Mouse (Mus musculus): ENCODE data around the gene Rab5b. TPM values are rescaled to one million over a fixed set of nuclear protein-coding genes. Genes with fewer than 3 reads are reported as not detected.

Rab5b gene
- polyA plus RNA-seq (2021; fragmentation: Nextera tagmentation): 50.2 and 54.3 TPM in 2 replicates
- long read RNA-seq, experiment 1, transcript Rab5b-201 (6 exons, 3,180 nt): major isoform, 17 of 39 reads
- long read RNA-seq, experiment 1, partial matches to known transcripts: 2 of 39 reads
- long read RNA-seq, experiment 1, other reads (novel, unspliced or antisense): 20 of 39 reads
- long read RNA-seq, experiment 2, transcript Rab5b-201 (6 exons, 3,180 nt): major isoform, 333 of 485 reads
- long read RNA-seq, experiment 2, transcript Rab5b-202 (4 exons, 1,629 nt): minor isoform, 12 of 485 reads
- long read RNA-seq, experiment 2, partial matches to known transcripts: 40 of 485 reads
- long read RNA-seq, experiment 2, other reads (novel, unspliced or antisense): 100 of 485 reads

DNA sequence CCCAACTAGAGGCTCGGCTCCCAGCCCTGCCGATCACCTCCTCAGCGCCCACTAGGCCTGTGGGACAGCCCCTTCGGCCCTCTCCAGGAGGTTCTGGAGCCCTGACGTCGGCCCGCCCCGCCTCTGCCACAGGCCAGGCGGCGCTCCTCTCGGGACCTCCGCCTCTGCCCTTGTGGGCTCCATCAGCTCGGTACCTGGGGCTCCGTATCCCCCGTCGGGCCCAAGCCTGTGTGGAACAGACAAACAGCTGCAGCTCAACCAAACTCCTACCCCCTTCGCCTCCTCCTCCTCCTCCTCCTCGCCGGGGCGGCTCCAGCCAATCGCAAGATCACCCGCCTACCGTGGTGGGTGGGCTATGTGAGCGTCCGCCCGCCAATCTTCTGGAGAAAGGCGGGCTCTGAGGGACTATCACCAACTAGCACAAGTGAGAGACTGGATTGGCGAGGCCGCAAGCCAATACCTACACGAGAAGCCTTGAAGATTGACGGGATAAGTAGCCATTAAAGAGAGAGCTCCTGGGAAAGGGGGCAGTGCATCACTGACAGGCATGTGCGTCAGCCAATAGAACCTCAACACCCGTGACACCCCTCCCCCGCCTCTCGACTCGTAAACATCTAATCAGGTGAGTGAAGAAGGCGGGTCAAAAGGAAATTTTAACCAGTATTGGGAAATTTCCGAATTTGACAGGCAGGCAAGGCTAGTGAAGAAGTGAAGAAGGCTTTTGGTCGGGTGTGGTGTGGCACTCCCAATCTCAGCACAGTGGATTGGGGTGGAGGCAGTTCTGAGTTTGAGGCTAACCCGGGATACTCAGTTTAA is at the start of gene Rab5b:
TSS of gene Rab5b (minus strand) at position 273 of the 816 bp plus-strand sequence.

DNA sequence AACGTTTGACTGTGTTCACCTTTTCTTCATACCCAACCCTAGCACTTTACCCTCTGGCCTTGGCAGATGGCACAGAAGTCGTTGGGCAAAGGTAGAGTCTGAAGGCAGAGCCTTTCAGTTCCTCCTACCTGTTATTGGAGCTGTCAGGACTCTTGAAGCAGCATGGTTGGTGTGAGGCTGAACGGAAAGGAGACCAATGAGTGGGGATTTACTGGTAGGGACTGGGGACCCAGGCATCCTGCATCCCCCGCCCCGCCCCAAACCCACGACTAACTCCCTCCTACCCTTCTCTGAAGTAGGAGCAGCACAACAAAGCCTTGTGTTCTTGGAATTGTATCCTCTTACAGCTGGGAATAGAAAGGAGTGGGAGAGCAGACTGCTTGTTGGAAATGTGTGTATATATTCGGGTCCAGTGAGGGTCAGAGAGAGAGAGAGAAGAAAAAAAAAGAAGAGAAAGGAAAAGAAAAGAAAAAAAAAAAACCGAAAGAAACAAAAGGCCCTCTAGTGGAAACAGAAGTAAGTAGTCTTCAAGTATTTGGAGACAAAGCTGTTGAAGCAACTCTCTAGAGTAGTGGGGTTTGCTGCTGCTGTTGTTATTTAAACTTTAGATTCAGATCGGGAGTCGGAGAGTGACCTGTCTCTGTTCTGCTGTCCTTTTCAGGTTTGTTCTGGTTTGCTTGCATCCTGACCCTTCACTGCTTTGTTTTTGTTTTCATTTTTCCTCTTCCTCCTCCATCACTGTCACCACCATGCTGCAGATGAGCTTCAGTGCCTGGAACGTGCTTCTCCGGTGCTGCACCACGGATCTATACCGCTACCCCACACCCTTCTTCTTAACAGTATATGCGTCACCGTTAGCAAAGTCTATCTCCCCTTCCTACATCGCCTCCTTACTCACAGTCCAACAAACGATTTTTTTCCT is 48.9 kb upstream of the Rab5b start, which contains the start of gene Dgka:
TSS of gene Dgka (minus strand) at position 176 of the 922 bp plus-strand sequence.

DNA sequence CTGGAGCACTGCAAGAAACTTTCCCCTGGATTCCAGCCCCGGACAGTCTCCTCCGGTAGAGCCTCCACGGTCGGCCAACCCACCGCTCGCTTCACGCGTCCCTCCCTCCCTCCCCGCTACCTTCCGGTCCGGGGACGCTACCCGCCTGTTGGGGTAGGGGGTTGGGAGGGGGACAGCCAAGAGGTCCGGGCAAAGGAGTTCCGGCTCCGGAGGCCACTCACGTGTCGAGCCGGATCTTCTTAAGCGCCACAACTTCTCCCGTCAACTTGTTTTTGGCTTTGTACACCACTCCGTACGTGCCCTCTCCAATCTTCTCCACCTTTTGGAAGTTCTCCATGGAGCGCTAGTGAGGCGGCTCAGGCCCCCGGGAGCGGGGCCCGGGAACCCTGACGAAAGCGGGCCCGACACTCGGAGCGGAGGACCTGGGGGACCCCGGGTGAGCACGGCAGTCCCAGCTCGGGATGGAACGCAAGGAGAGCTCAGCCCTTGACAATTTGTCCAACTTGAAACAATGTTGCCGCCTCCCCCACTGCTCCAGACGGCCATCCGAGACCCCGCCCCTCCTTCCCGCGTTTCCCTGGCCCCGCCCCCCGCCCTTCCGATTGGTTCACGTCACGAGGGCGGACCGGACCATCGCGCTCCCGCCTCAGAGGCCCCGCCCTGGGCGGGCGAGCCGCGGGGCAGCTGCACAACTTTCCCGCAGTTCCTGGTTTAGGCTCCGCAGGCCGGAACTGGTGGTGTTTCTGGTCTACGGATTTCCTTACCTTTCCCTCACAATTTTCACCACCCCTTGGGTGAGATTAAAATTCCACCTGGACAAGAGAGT is 8.6 kb upstream of the Rab5b start, which contains the start of gene Cdk2:
TSS of gene Cdk2 (minus strand) at position 541 of the 826 bp plus-strand sequence.

DNA sequence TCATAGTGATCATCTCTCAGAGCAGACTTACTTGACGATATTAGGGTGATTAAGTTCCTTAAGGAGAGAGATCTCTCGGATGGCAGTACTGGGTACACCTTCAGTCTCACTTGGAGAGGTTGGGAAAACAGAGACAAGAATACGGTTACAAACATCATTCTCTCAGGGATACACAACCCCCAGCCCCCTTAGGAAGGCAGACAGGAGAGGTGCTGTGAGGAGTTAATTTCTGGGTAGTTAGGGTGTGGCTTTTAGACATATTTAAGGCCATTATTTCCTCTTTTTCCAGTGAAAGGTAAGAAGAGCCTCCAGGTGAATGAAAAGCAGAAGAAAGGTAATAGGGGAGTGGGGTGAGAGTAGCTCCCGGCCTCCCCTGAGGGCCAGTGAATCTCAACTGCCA is 7.8 kb upstream of the Rab5b start, which contains the start of gene Pmel:
TSS of gene Pmel (plus strand) at position 301 of the 400 bp plus-strand sequence.

DNA sequence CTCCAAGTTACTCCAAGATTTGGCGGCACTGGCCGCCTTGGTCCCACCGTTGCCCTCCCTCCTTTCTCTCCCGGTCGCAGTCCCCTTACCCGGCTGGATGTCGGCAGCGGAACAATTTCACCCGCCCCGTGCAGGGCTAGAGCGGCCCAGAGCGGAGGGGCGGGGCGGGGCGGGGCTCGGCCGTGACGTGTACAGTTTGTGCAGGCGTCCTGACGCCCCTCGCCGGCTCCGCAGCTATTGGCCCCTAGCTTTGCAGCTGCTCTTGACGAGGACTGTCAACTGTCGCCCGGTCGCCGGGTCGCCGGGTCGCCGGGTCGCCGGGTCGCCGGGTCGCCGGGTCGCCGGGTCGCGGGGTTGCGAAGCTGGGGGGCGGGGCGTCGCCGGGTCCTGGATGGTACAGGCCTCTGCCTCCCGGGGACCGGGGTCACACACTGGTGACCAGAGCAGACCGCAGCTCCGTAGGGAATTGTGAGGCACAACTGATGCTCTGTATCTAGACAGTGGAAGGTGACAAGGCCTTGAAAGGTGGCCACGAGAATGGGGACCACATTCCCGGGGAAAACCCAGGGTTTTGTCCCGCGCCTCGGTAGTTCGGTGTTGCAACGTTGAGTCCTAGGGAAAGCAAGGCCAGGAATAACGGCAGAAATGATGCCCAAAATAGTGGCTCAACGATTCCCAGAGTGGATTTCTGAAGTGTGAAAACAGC is 22.1 kb downstream of the Rab5b start, which contains the start of gene Suox:
TSS of gene Suox (minus strand) at position 311 of the 706 bp plus-strand sequence.

DNA sequence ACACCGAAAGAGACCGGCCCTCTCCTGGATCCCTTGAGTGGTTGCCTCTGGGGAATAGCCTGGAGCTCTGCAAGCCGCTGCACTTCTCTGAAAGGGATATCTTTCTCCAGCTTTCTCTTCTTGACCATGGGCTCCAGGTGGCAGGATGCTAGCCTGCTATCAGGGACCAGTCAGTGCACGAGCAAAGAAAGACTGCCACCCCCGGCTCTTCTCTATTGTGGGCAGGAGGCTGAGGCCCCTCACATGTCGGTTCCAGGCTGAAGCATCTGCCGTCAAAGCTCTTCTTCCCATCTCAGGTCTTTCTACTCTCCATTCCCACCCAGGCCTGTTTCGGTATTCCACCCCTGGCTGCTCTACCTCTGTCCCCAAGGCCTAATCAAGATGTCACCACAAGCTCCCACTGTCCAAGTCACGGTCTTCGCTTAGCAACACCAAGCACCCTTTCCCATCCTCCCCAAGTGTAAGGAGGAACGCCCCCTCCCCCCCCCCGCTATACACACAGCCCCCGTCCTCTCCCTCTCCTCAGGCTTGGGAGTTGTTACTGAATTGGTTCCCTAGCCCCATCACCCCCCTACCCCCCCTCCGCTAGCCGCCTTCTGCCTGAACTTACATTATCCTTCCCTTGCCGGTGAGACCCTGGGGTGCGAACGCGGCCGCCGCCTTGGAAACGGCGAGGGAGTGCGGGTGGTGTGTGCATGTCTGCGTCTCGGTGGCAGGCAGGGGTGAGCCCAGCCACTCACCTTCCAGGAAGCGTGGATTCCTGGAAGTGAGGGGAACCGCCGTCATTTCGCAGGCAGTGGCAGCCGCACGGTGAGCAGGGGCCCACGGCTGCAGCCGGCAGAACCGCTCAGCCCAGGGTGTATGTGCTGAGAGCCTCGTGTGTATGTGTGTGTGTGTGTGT is 50.7 kb downstream of the Rab5b start, which contains the start of gene Ikzf4:
TSS of gene Ikzf4 (minus strand) at position 881 of the 901 bp plus-strand sequence.

Other genes with a start within 250 kb of the Rab5b start
- 80.0 and 92.3 TPM in 2 replicates for gene Smarcc2, start 237.0 kb downstream of the Rab5b start, polyA plus RNA-seq (2021; fragmentation: Nextera tagmentation)
- 843 and 993 TPM in 2 replicates for gene Myl6, start 202.1 kb downstream of the Rab5b start, polyA plus RNA-seq (2021; fragmentation: Nextera tagmentation)
- gene Myl6b, start 197.6 kb downstream of the Rab5b start, polyA plus RNA-seq (2021; fragmentation: Nextera tagmentation): 2.1 and 3.8 TPM in 2 replicates
- gene Esyt1, start 170.4 kb downstream of the Rab5b start, polyA plus RNA-seq (2021; fragmentation: Nextera tagmentation): 2.3 and 2.6 TPM in 2 replicates
- 5.6 and 5.8 TPM in 2 replicates for gene Zc3h10, start 148.5 kb downstream of the Rab5b start, polyA plus RNA-seq (2021; fragmentation: Nextera tagmentation)
- gene Rpl41, start 147.0 kb downstream of the Rab5b start, polyA plus RNA-seq (2021; fragmentation: Nextera tagmentation): 6,437 and 7,138 TPM in 2 replicates
- gene Pa2g4, start 130.3 kb downstream of the Rab5b start, polyA plus RNA-seq (2021; fragmentation: Nextera tagmentation): 50.7 TPM in 2 replicates
- gene Erbb3, start 106.6 kb downstream of the Rab5b start, polyA plus RNA-seq (2021; fragmentation: Nextera tagmentation): 1.3 and 1.5 TPM in 2 replicates
- gene Rps26, start 69.5 kb downstream of the Rab5b start, polyA plus RNA-seq (2021; fragmentation: Nextera tagmentation): 1,260 and 1,337 TPM in 2 replicates
- gene Ikzf4, start 50.3 kb downstream of the Rab5b start, polyA plus RNA-seq (2021; fragmentation: Nextera tagmentation): 3.5 and 4.4 TPM in 2 replicates
- 9.6 and 10.0 TPM in 2 replicates for gene Suox, start 22.2 kb downstream of the Rab5b start, polyA plus RNA-seq (2021; fragmentation: Nextera tagmentation)
- 0.64 and 0.75 TPM in 2 replicates for gene Pmel, start 7.9 kb upstream of the Rab5b start, polyA plus RNA-seq (2021; fragmentation: Nextera tagmentation)
- gene Cdk2, start 8.8 kb upstream of the Rab5b start, polyA plus RNA-seq (2021; fragmentation: Nextera tagmentation): 1.2 and 1.5 TPM in 2 replicates
- 5.3 TPM in 2 replicates for gene Dgka, start 48.6 kb upstream of the Rab5b start, polyA plus RNA-seq (2021; fragmentation: Nextera tagmentation)
- 6.5 and 6.7 TPM in 2 replicates for gene Pym1, start 51.6 kb upstream of the Rab5b start, polyA plus RNA-seq (2021; fragmentation: Nextera tagmentation)
- 0.11 and 0.31 TPM in 2 replicates for gene Mmp19, start 94.6 kb upstream of the Rab5b start, polyA plus RNA-seq (2021; fragmentation: Nextera tagmentation)
- 14.7 and 15.1 TPM in 2 replicates for gene Dnajc14, start 107.8 kb upstream of the Rab5b start, polyA plus RNA-seq (2021; fragmentation: Nextera tagmentation)
- 4.6 and 4.7 TPM in 2 replicates for gene Tmem198b, start 108.1 kb upstream of the Rab5b start, polyA plus RNA-seq (2021; fragmentation: Nextera tagmentation)
- 132 and 144 TPM in 2 replicates for gene Sarnp, start 121.1 kb upstream of the Rab5b start, polyA plus RNA-seq (2021; fragmentation: Nextera tagmentation)
- 22.3 and 35.3 TPM in 2 replicates for gene Ormdl2, start 125.4 kb upstream of the Rab5b start, polyA plus RNA-seq (2021; fragmentation: Nextera tagmentation)
- gene Gdf11, start 195.5 kb upstream of the Rab5b start, polyA plus RNA-seq (2021; fragmentation: Nextera tagmentation): 6.8 and 7.9 TPM in 2 replicates
- gene Cd63, start 204.7 kb upstream of the Rab5b start, polyA plus RNA-seq (2021; fragmentation: Nextera tagmentation): 190 and 257 TPM in 2 replicates
- 10.0 and 83.5 TPM in 2 replicates for gene Rdh5, start 226.6 kb upstream of the Rab5b start, polyA plus RNA-seq (2021; fragmentation: Nextera tagmentation)
- gene Bloc1s1, start 227.8 kb upstream of the Rab5b start, polyA plus RNA-seq (2021; fragmentation: Nextera tagmentation): 356 and 436 TPM in 2 replicates
- gene Itga7, start 237.6 kb upstream of the Rab5b start, polyA plus RNA-seq (2021; fragmentation: Nextera tagmentation): 3.7 and 4.6 TPM in 2 replicates